Mouse (Mus musculus) liver, embryonic 11.5 days (tissue): Measurements from ENCODE around the gene Ccser2. TPM values are rescaled to one million over a fixed set of nuclear protein-coding genes. Genes with fewer than 3 reads are reported as not detected.
A peak's percentile ranks its signal among the peaks of the same experiment; 100 is the strongest.
"Not testable (repeated sequence)": the region's sequence is repeated elsewhere in the genome, so short reads cannot be mapped to it uniquely, and the experiment has no call there.

ENCODE experiments used
- ATAC-seq: fragments of 200-750 bp; cut with Nextera tagmentation; replicated peaks from 2 replicates; pipeline ENCODE4 v1.8.0; 2017; ENCODE audit warnings: moderate number of reproducible peaks, mild to moderate bottlenecking, moderate TSS enrichment, moderate library complexity; ENCODE audit not compliant: low FRiP score
- DNase-seq: peaks from one replicate; pipeline ENCODE4 v3.0.0-alpha.2; 2017; ENCODE audit warnings: low spot score
- H3K27ac ChIP-seq: fragments of 300-500 bp; sonication (generic); 2 replicates; pipeline ENCODE4 v1.5.1; 2014; ENCODE audit warnings: mild to moderate bottlenecking, low read depth, low read length, control low read depth
- H3K27me3 ChIP-seq: fragments of 300-500 bp; sonication (generic); replicated peaks from 2 replicates; pipeline ENCODE4 v1.6.1; 2014; ENCODE audit warnings: low read length, mixed read lengths; ENCODE audit not compliant: control insufficient read depth, insufficient read depth
- H3K36me3 ChIP-seq: fragments of 300-500 bp; sonication (generic); 2 replicates; pipeline ENCODE4 v1.6.1; 2014; ENCODE audit warnings: mild to moderate bottlenecking, low read length, moderate library complexity, mixed read lengths; ENCODE audit not compliant: control insufficient read depth, insufficient read depth
- H3K4me1 ChIP-seq: fragments of 300-500 bp; sonication (generic); replicated peaks from 2 replicates; pipeline ENCODE4 v1.6.1; 2014; ENCODE audit warnings: low read length, mixed read lengths; ENCODE audit not compliant: control insufficient read depth, insufficient read depth
- H3K4me2 ChIP-seq: fragments of 300-500 bp; sonication (generic); 2 replicates; pipeline ENCODE4 v1.6.1; 2014; ENCODE audit warnings: mild to moderate bottlenecking, control low read depth, moderate library complexity
- H3K4me3 ChIP-seq: fragments of 300-500 bp; sonication (generic); 2 replicates; pipeline ENCODE4 v1.5.1; 2014; ENCODE audit warnings: low read depth, low read length, control low read depth
- H3K9ac ChIP-seq: fragments of 300-500 bp; sonication (generic); 2 replicates; pipeline ENCODE4 v1.6.1; 2014; ENCODE audit warnings: low read depth, low read length, control low read depth
- H3K9me3 ChIP-seq: fragments of 300-500 bp; sonication (generic); 2 replicates; pipeline ENCODE4 v1.6.1; 2016; ENCODE audit warnings: low read length, inconsistent platforms, mixed read lengths; ENCODE audit not compliant: control insufficient read depth
- WGBS: fragments of 180-500 bp; shearing (Covaris S2); extraction: QIAGEN DNeasy Blood & Tissue Kit; methylation state at CpG from one replicate; pipeline ENCODE4 v1.1.7; 2014; 5-methylcytosine and 5-hydroxymethylcytosine counted together
- polyA plus RNA-seq: library from polyadenylated mRNA; unstranded; fragments of >200 nt; fragmentation: Nextera tagmentation; extraction: Ambion mirVana; gene quantifications from 2 replicates; pipeline ENCODE4 v1.2.1, GENCODE M21; 2014

The Ccser2 gene
- polyA plus RNA-seq, result 10.7 and 11.1 TPM in 2 replicates

- no peaks in the 10 kb centered on the region for H3K27me3 ChIP-seq
- peak within 1 kb of the TSS; percentile 79 for H3K4me2 ChIP-seq
- 2% methylated on average over 36 of the region's 39 CpGs for WGBS
- DNase-seq (peak; percentile 98), ATAC-seq (peak; percentile 100)
- H3K4me1 ChIP-seq, result peaks cover 4% of the 10 kb centered on the region; the same call in 1 of the 2 replicates
- H3K4me3 ChIP-seq, result peak within 1 kb of the TSS; percentile 75
- peak within 1 kb of the TSS; percentile 66 for H3K27ac ChIP-seq
- peak within 1 kb of the TSS; percentile 67 for H3K9ac ChIP-seq
- no peaks in the 10 kb centered on the region for H3K9me3 ChIP-seq
- no peaks in the 10 kb centered on the region for H3K36me3 ChIP-seq
These were observed at the start of gene Ccser2 for GRCm38 (mm10) chr14:36968628-36969147. Gene Ccser2, minus strand, starts transcription at chr14:36968777.

- 33% methylated on average over 5 of the region's 5 CpGs for WGBS
- DNase-seq, result no peak
These were observed 47.3 kb upstream of the Ccser2 start for GRCm38 (mm10) chr14:37015894-37016293.

GRCm38 (mm10) chr14:37013644-37014043 lies 45.1 kb upstream of the Ccser2 start:
- H3K4me3 ChIP-seq, result no peak overlapping the region
- no peaks in the 10 kb centered on the region for H3K4me1 ChIP-seq
- DNase-seq (no peak), ATAC-seq (no peak)
- no peaks in the 10 kb centered on the region for H3K27me3 ChIP-seq
- no peaks in the 10 kb centered on the region for H3K36me3 ChIP-seq
- H3K4me2 ChIP-seq, result no peak overlapping the region
- no peaks in the 10 kb centered on the region for H3K9me3 ChIP-seq
- H3K27ac ChIP-seq, result no peak overlapping the region
- 63% methylated on average over 3 of the region's 3 CpGs for WGBS
- no peak overlapping the region for H3K9ac ChIP-seq

More at GRCm38 (mm10) chr14:37015894-37016293, 47.3 kb upstream of the Ccser2 start:
- no peak overlapping the region for H3K4me2 ChIP-seq
- no peak overlapping the region for H3K27ac ChIP-seq
- H3K4me3 ChIP-seq, result no peak overlapping the region
- H3K27me3 ChIP-seq, result no peaks in the 10 kb centered on the region
- no peaks in the 10 kb centered on the region for H3K4me1 ChIP-seq
- no peaks in the 10 kb centered on the region for H3K36me3 ChIP-seq
- no peak overlapping the region for H3K9ac ChIP-seq
- no peak for ATAC-seq
- no peaks in the 10 kb centered on the region for H3K9me3 ChIP-seq

GRCm38 (mm10) chr14:37009686-37010085 lies 41.1 kb upstream of the Ccser2 start:
- Histone ChIP-seq H3K27ac (no peak overlapping the region), H3K4me3 (no peak overlapping the region), H3K4me2 (no peak overlapping the region), H3K27me3 (no peaks in the 10 kb centered on the region), H3K36me3 (no peaks in the 10 kb centered on the region), H3K9ac (no peak overlapping the region), H3K4me1 (no peaks in the 10 kb centered on the region), H3K9me3 (no peaks in the 10 kb centered on the region)
- no peak for DNase-seq
- ATAC-seq, result no peak
- 79% methylated on average over 2 of the region's 2 CpGs for WGBS

GRCm38 (mm10) chr14:37006489-37006888 lies 37.9 kb upstream of the Ccser2 start:
- ATAC-seq (no peak), DNase-seq (no peak)
- H3K4me1 ChIP-seq, result no peaks in the 10 kb centered on the region
- H3K4me3 ChIP-seq, result no peak overlapping the region
- H3K9ac ChIP-seq, result no peak overlapping the region
- no peaks in the 10 kb centered on the region for H3K36me3 ChIP-seq
- H3K27ac ChIP-seq, result no peak overlapping the region
- H3K27me3 ChIP-seq, result no peaks in the 10 kb centered on the region
- H3K9me3 ChIP-seq, result no peaks in the 10 kb centered on the region
- H3K4me2 ChIP-seq, result no peak overlapping the region
- 76% methylated on average over 8 of the region's 8 CpGs for WGBS

GRCm38 (mm10) chr14:37005865-37006264 lies 37.3 kb upstream of the Ccser2 start:
- Histone ChIP-seq H3K9ac (no peak overlapping the region), H3K4me1 (no peaks in the 10 kb centered on the region), H3K36me3 (no peaks in the 10 kb centered on the region), H3K4me3 (no peak overlapping the region), H3K27ac (no peak overlapping the region), H3K9me3 (no peaks in the 10 kb centered on the region), H3K27me3 (no peaks in the 10 kb centered on the region), H3K4me2 (no peak overlapping the region)
- ATAC-seq, result no peak
- 19% methylated on average over 3 of the region's 3 CpGs for WGBS
- DNase-seq, result no peak

- no peaks in the 10 kb centered on the region for H3K9me3 ChIP-seq
- H3K4me2 ChIP-seq, result no peak overlapping the region
- H3K36me3 ChIP-seq, result no peaks in the 10 kb centered on the region
- no peak for ATAC-seq
- no peaks in the 10 kb centered on the region for H3K27me3 ChIP-seq
- WGBS, result 74% methylated on average over 8 of the region's 8 CpGs
- no peak overlapping the region for H3K27ac ChIP-seq
- no peaks in the 10 kb centered on the region for H3K4me1 ChIP-seq
- no peak overlapping the region for H3K4me3 ChIP-seq
- DNase-seq, result no peak
- no peak overlapping the region for H3K9ac ChIP-seq
These were observed 35.0 kb upstream of the Ccser2 start for GRCm38 (mm10) chr14:37003431-37004095.

- WGBS, result 62% methylated on average over 2 of the region's 2 CpGs
- Histone ChIP-seq H3K9me3 (no peaks in the 10 kb centered on the region), H3K36me3 (no peaks in the 10 kb centered on the region), H3K4me3 (no peak overlapping the region), H3K9ac (no peak overlapping the region), H3K4me2 (no peak overlapping the region), H3K27me3 (no peaks in the 10 kb centered on the region), H3K4me1 (no peaks in the 10 kb centered on the region), H3K27ac (no peak overlapping the region)
- DNase-seq, result no peak
- ATAC-seq, result no peak
These were observed 34.3 kb upstream of the Ccser2 start for GRCm38 (mm10) chr14:37002852-37003251.

GRCm38 (mm10) chr14:37000780-37001179 lies 32.2 kb upstream of the Ccser2 start:
- DNase-seq, H3K4me1 ChIP-seq: not testable (repeated sequence)
- 66% methylated on average over 6 of the region's 6 CpGs for WGBS

More at GRCm38 (mm10) chr14:37000780-37001179, 32.2 kb upstream of the Ccser2 start:
- not testable (repeated sequence) for H3K27ac ChIP-seq, H3K36me3 ChIP-seq, H3K4me2 ChIP-seq, H3K27me3 ChIP-seq, H3K9me3 ChIP-seq, H3K9ac ChIP-seq, ATAC-seq, H3K4me3 ChIP-seq
